Mouse (Mus musculus) thymus, postnatal 14 days (tissue): ENCODE results near the gene Agmat.

Source experiments
- DNase-seq: peaks from one replicate; pipeline ENCODE4 v3.0.0; 2021

The Agmat gene

GRCm38 (mm10) chr4:141746578-141747346 is at the start of gene Agmat:
Gene Agmat, plus strand, starts transcription at chr4:141746672.
- no peak for DNase-seq

GRCm38 (mm10) chr4:141704625-141705024 is 41.8 kb upstream of the Agmat start:
- DNase-seq, result no peak

GRCm38 (mm10) chr4:141705331-141705730 is 41.1 kb upstream of the Agmat start:
- no peak for DNase-seq

- no peak for DNase-seq
Measured at GRCm38 (mm10) chr4:141708005-141708404, 38.5 kb upstream of the Agmat start.

GRCm38 (mm10) chr4:141708971-141709370 is 37.5 kb upstream of the Agmat start:
- no peak for DNase-seq

- no peak for DNase-seq
Measured at GRCm38 (mm10) chr4:141711250-141711649, 35.2 kb upstream of the Agmat start.

GRCm38 (mm10) chr4:141713598-141714142 is 32.8 kb upstream of the Agmat start:
- no peak for DNase-seq

GRCm38 (mm10) chr4:141715027-141715426 is 31.4 kb upstream of the Agmat start:
- no peak for DNase-seq

GRCm38 (mm10) chr4:141717633-141718032 is 28.8 kb upstream of the Agmat start:
- DNase-seq, result no peak

- DNase-seq, result no peak
Measured at GRCm38 (mm10) chr4:141719304-141719703, 27.2 kb upstream of the Agmat start.

- DNase-seq, result peak; percentile 17
Measured at GRCm38 (mm10) chr4:141720761-141721523, 25.5 kb upstream of the Agmat start.

GRCm38 (mm10) chr4:141721961-141722360 is 24.5 kb upstream of the Agmat start:
- no peak for DNase-seq

- peak; percentile 94 for DNase-seq
Measured at GRCm38 (mm10) chr4:141722731-141723672, 23.5 kb upstream of the Agmat start, which contains the start of gene Ddi2. Gene Ddi2, minus strand, starts transcription at chr4:141723419.

- peak; percentile 11 for DNase-seq
Measured at GRCm38 (mm10) chr4:141723673-141724068, 22.8 kb upstream of the Agmat start.

GRCm38 (mm10) chr4:141724594-141724993 is 21.9 kb upstream of the Agmat start:
- DNase-seq, result no peak

- DNase-seq, result no peak
Measured at GRCm38 (mm10) chr4:141725277-141725676, 21.2 kb upstream of the Agmat start.

- DNase-seq, result no peak
Measured at GRCm38 (mm10) chr4:141725738-141726137, 20.7 kb upstream of the Agmat start.

GRCm38 (mm10) chr4:141729266-141729665 is 17.2 kb upstream of the Agmat start:
- no peak for DNase-seq

- no peak for DNase-seq
Measured at GRCm38 (mm10) chr4:141730401-141730800, 16.1 kb upstream of the Agmat start.

- DNase-seq, result no peak
Measured at GRCm38 (mm10) chr4:141731766-141732165, 14.7 kb upstream of the Agmat start.

- DNase-seq, result peak; percentile 94
Measured at GRCm38 (mm10) chr4:141734446-141735205, 11.8 kb upstream of the Agmat start.

GRCm38 (mm10) chr4:141735206-141735560 is 11.3 kb upstream of the Agmat start:
- DNase-seq, result no peak
